27 mouse cellular contexts compared by ENCODE assay signal in the genomic region with DNA sequence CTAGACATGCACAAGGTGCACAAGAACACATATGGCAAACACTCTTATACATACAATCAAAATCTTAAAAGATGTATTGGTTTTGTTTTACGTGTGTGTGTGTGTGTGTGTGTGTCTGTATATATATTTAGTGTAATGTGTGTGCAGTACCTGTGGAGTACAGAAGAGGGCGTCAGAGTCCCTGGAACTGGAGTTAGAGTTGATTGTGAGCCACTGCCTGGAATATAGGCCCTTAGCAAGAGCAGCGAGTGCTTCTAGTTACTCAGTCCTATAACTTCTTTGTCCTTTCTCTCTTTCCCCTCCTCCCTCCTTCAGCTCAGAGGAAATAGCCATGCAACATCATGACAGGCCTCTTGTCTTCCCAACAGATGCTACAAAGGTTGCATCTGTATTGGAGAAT. TPM values are rescaled to one million over a fixed set of nuclear protein-coding genes. Genes with fewer than 3 reads are reported as not detected.
DNase-seq lines count a peak whose midpoint lies in the region; ATAC-seq and TF ChIP-seq lines count a peak whose summit lies in the region.
"Had no signal": no experiment of that assay in that cellular context is flagged by ENCODE, and none has a peak within 500 bp of the region (broad histone marks: within the 10 kb centered on the region; RNA-seq: fewer than 3 reads in every experiment).

No protein-coding gene starts in this region.

- no peaks in the 10 kb centered on the region; the same call in 1 of the 2 replicates for H3K9me3 ChIP-seq in heart, embryonic 13.5 days
- peaks cover 12% of the 10 kb centered on the region; the same call in 1 of the 2 replicates for H3K9me3 ChIP-seq in heart, embryonic 12.5 days (replicated peaks)
- H3K9me3 ChIP-seq in lung, embryonic 14.5 days (ENCODE audit: low read depth, low read length), result no peaks in the 10 kb centered on the region
- H3K9me3 ChIP-seq: heart, embryonic 15.5 days; hindbrain, embryonic 13.5 days; midbrain, embryonic 10.5 days; neural tube, embryonic 12.5 days; stomach, embryonic 15.5 days had no signal

- no peak overlapping the region for H3K4me3 ChIP-seq in heart, embryonic 13.5 days
- no peak overlapping the region for H3K4me3 ChIP-seq in heart, embryonic 12.5 days
- no peak overlapping the region for H3K4me3 ChIP-seq in lung, embryonic 14.5 days (ENCODE audit: low read depth, low read length)
- H3K4me3 ChIP-seq: erythroblast, embryonic 14.5 days; heart, adult 2 months; heart, embryonic 15.5 days; hindbrain, embryonic 13.5 days; midbrain, embryonic 10.5 days; myocyte; neural tube, embryonic 12.5 days; stomach, embryonic 15.5 days had no signal

- no peaks in the 10 kb centered on the region for H3K27me3 ChIP-seq in heart, embryonic 13.5 days (replicated peaks)
- no peaks in the 10 kb centered on the region for H3K27me3 ChIP-seq in heart, embryonic 12.5 days (replicated peaks)
- no peaks in the 10 kb centered on the region for H3K27me3 ChIP-seq in lung, embryonic 14.5 days (ENCODE audit: insufficient read depth, low read length)
- H3K27me3 ChIP-seq: heart, embryonic 15.5 days; hindbrain, embryonic 13.5 days; neural tube, embryonic 12.5 days; Patski; stomach, embryonic 15.5 days had no signal

- WGBS in heart, embryonic 13.5 days, result 75% methylated on average over 3 of the region's 3 CpGs
- WGBS in heart, embryonic 12.5 days, result 76% methylated on average over 3 of the region's 3 CpGs
- WGBS in lung, embryonic 14.5 days, result 79% methylated on average over 3 of the region's 3 CpGs

- peaks cover 36% of the 10 kb centered on the region for H3K4me1 ChIP-seq in heart, embryonic 13.5 days
- peaks cover 33% of the 10 kb centered on the region for H3K4me1 ChIP-seq in heart, embryonic 12.5 days (replicated peaks)
- no peaks in the 10 kb centered on the region for H3K4me1 ChIP-seq in lung, embryonic 14.5 days (ENCODE audit: insufficient read depth)
- H3K4me1 ChIP-seq: hindbrain, embryonic 13.5 days; midbrain, embryonic 10.5 days; neural tube, embryonic 12.5 days; stomach, embryonic 15.5 days had no signal

- peak overlapping the region; percentile 80; the same call in 1 of the 2 replicates for H3K27ac ChIP-seq in heart, embryonic 13.5 days (replicated peaks)
- H3K27ac ChIP-seq in heart, embryonic 12.5 days (ENCODE audit: poor library complexity, severe bottlenecking), result no peak overlapping the region
- H3K27ac ChIP-seq in lung, embryonic 14.5 days (ENCODE audit: low read depth), result no peak overlapping the region
- H3K27ac ChIP-seq: heart, adult 2 months; hindbrain, embryonic 13.5 days; midbrain, embryonic 10.5 days; neural tube, embryonic 12.5 days; stomach, embryonic 15.5 days had no signal

- no peak overlapping the region for H3K9ac ChIP-seq in heart, embryonic 13.5 days
- no peak overlapping the region for H3K9ac ChIP-seq in heart, embryonic 12.5 days
- no peak overlapping the region for H3K9ac ChIP-seq in lung, embryonic 14.5 days
- H3K9ac ChIP-seq: heart, embryonic 15.5 days; hindbrain, embryonic 13.5 days; neural tube, embryonic 12.5 days; stomach, embryonic 15.5 days had no signal

- TF ChIP-seq CTCF in lung, embryonic 14.5 days (IDR thresholded peaks at IDR 0.05; ENCODE audit: low read depth), result peak; percentile 22; the same call in 1 of the 2 replicates

- H3K36me3 ChIP-seq in heart, embryonic 13.5 days, result no peaks in the 10 kb centered on the region
- H3K36me3 ChIP-seq in heart, embryonic 12.5 days, result no peaks in the 10 kb centered on the region
- H3K36me3 ChIP-seq in lung, embryonic 14.5 days (ENCODE audit: insufficient read depth), result no peaks in the 10 kb centered on the region
- H3K36me3 ChIP-seq: heart, embryonic 15.5 days; hindbrain, embryonic 13.5 days; neural tube, embryonic 12.5 days; stomach, embryonic 15.5 days had no signal

- H3K4me2 ChIP-seq in heart, embryonic 13.5 days, result no peak overlapping the region
- no peak overlapping the region for H3K4me2 ChIP-seq in heart, embryonic 12.5 days
- H3K4me2 ChIP-seq in lung, embryonic 14.5 days, result no peak overlapping the region
- H3K4me2 ChIP-seq: hindbrain, embryonic 13.5 days; neural tube, embryonic 12.5 days; stomach, embryonic 15.5 days had no signal

- ATAC-seq in heart, embryonic 13.5 days (ENCODE audit: extremely low read depth, insufficient number of reproducible peaks, low FRiP score, low TSS enrichment), result no peak
- ATAC-seq in heart, embryonic 12.5 days (ENCODE audit: insufficient number of reproducible peaks, low FRiP score), result no peak
- no peak for ATAC-seq in lung, embryonic 14.5 days (ENCODE audit: insufficient read depth)
- ATAC-seq: forebrain, embryonic 14.5 days; midbrain, embryonic 16.5 days; Patski had no signal

- DNase-seq in lung, embryonic 14.5 days, result no peak
- DNase-seq in lung, postnatal 36 days, result no peak
- peak; percentile 48 for DNase-seq in ES-CJ7 (ENCODE audit: low read depth, low spot score)
- peak; percentile 71 for DNase-seq in R1 (ENCODE audit: low read depth, low spot score)
- no peak for DNase-seq in retina, postnatal 1 day
- no peak for DNase-seq in liver
- DNase-seq: adrenal gland, adult 2 months; adrenal gland, postnatal 36 days; B cell, adult 2 months; heart, adult 2 months; heart, postnatal 36 days; kidney, adult 18-20 months; kidney, postnatal 36 days; right cerebral cortex, postnatal 14 days; thymus, postnatal 14 days had no signal

RNA-seq across cellular contexts. Expression of a gene that starts 40.6 kb away (rescaled TPM):
- 210 and 263 TPM in 2 replicates for polyA plus RNA-seq in heart, embryonic 13.5 days (2015; fragmentation: Nextera tagmentation; extraction: Ambion mirVana)
- polyA plus RNA-seq in heart, embryonic 12.5 days (2016; fragmentation: Nextera tagmentation; extraction: Ambion mirVana), result 259 and 289 TPM in 2 replicates
- 484 and 540 TPM in 2 replicates for polyA plus RNA-seq in lung, embryonic 14.5 days (2014; fragmentation: Nextera tagmentation; extraction: Ambion mirVana)
- polyA plus RNA-seq: erythroblast, embryonic 14.5 days had no signal

RNA-seq across cellular contexts. Expression of a gene that starts 44.8 kb away (rescaled TPM):
- polyA plus RNA-seq in heart, embryonic 13.5 days (2015; fragmentation: Nextera tagmentation; extraction: Ambion mirVana), result 1.4 and 1.5 TPM in 2 replicates
- 2.6 TPM in 2 replicates for polyA plus RNA-seq in heart, embryonic 12.5 days (2016; fragmentation: Nextera tagmentation; extraction: Ambion mirVana)
- 2.4 and 2.5 TPM in 2 replicates for polyA plus RNA-seq in lung, embryonic 14.5 days (2014; fragmentation: Nextera tagmentation; extraction: Ambion mirVana)
- polyA plus RNA-seq: erythroblast, embryonic 14.5 days had no signal

Comparison
In these comparisons a context has a peak if more than half of its experiments do, and no peak if none do; other contexts are left out.
1. DNase-seq: peak in ES-CJ7 (single experiment) and R1 (single experiment); none in lung, embryonic 14.5 days (single experiment), lung, postnatal 36 days (single experiment), retina, postnatal 1 day (single experiment) and liver (single experiment).